Mouse (Mus musculus): ENCODE measurements around the gene Banf2. TPM values are rescaled to one million over a fixed set of nuclear protein-coding genes. Genes with fewer than 3 reads are reported as not detected.

The Banf2 gene
- polyA plus RNA-seq, 1 experiment from 2014 or later = not detected

DNA sequence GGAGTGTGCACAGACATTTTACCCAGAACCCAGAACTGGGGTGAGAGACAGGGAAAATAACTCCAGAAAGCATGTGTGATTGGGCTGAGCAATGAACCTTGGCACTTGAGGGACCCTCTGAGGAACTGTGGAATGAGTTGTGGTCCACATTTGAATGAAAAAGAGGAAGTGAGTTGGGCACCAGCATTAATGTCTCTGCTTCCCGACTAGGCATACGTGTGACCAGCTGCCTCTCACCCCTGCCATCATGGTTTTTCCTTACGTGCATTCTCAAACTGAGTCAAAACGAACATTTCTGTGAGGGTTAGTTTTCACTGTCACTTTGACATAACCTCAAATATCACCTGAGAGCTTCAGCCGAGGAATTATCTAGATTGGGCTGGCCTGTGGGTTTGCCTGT lies 79.8 kb downstream of the Banf2 start:
- Histone ChIP-seq H3K27me3 (no peaks in the 10 kb centered on the region), H3K36me3 (ENCODE audit: poor library complexity, severe bottlenecking) (no peaks in the 10 kb centered on the region), H3K4me1 (no peaks in the 10 kb centered on the region), H3K4me3 (no peak overlapping the region), H3K9me3 (replicated peaks) (no peaks in the 10 kb centered on the region), H3K9ac (no peak overlapping the region), H3K4me2 (no peak overlapping the region), H3K27ac (no peak overlapping the region)
- 90% methylated on average over 5 of the region's 5 CpGs for WGBS
- no peak for ATAC-seq

DNA sequence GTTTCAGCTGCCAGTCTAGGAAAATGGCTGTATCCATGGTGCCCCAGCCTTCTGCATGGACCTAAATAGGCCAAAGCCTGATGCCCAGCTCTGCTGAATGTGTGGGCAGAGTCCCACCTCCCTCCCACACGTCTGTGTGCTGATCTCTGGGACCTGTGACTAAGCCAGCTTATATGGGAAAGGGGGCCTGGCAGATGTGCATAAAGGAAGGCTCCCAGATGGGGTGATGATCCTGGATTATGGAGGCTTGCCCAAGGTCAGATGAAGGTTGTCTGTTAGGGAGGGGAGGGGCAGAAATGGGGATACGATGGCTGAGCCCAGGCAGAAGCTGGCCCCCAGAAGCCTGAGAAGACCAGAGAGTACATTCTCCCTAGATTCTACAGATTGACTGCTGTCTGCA lies 85.2 kb downstream of the Banf2 start:
- no peaks in the 10 kb centered on the region for H3K4me1 ChIP-seq
- H3K4me2 ChIP-seq = no peak overlapping the region
- WGBS = 74% methylated on average over 2 of the region's 2 CpGs
- no peak overlapping the region for H3K4me3 ChIP-seq
- H3K9ac ChIP-seq = no peak overlapping the region
- H3K27ac ChIP-seq = no peak overlapping the region
- no peaks in the 10 kb centered on the region for H3K9me3 ChIP-seq (replicated peaks)
- H3K36me3 ChIP-seq (ENCODE audit: poor library complexity, severe bottlenecking) = no peaks in the 10 kb centered on the region
- peaks cover 13% of the 10 kb centered on the region for H3K27me3 ChIP-seq
- no peak for ATAC-seq

DNA sequence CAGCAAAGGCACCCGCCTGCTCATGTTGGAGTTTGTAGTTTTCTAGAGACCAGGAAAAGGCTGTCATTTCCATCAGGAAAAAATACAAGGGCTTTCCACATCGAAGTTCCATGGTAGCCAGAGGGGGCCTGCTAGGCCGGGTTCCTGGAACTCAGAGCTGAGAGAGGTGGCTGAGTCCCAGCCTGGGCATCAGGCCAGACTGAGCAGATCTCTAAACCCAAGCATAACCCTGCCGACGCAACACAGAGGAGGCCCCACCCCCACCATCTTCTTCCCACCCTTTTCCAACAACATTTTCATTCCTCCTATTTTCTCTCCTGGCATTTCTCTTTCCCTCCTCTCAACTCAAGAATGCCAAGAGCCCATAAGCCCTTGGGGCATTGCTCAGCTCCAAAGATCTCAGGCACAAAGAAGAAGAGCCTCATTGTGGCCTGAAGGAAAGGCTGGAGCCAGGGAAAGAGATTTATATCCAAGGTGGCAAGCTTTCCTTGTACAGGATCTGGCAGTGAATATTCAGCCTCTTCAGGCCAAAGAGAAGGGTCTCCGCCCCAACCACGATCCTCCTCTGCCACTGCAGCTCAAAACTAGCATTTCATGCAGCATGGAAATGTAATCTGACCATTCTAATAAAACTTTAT lies 87.4 kb downstream of the Banf2 start:
- Histone ChIP-seq H3K4me2 (no peak overlapping the region), H3K9ac (no peak overlapping the region), H3K36me3 (ENCODE audit: poor library complexity, severe bottlenecking) (no peaks in the 10 kb centered on the region), H3K4me1 (no peaks in the 10 kb centered on the region), H3K9me3 (replicated peaks) (no peaks in the 10 kb centered on the region), H3K4me3 (no peak overlapping the region), H3K27ac (no peak overlapping the region), H3K27me3 (peaks cover 33% of the 10 kb centered on the region)
- WGBS = 77% methylated on average over 7 of the region's 7 CpGs
- ATAC-seq = no peak

DNA sequence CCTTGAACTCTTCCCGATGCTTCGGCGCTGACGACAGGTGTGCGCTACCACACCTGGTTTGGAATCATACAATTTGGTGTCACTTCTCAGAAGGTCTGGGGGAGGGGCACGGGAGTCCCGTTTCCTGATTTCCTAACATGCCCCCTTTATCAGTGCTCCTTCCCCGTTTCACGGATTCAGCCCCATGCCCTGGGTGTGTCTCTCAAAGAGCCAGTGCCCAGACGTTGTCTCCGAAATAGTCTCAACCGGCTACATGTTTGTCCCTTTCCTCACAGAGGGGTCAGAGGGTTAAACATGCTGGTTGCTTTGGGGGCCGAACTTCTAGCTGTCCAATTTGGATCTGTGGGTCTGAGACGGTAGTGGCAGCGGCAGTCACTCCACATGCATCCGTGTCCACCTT lies 89.2 kb downstream of the Banf2 start:
- WGBS = 94% methylated on average over 16 of the region's 16 CpGs
- no peak overlapping the region for H3K4me2 ChIP-seq

More for the DNA sequence above, 89.2 kb downstream of the Banf2 start:
- no peak overlapping the region for H3K9ac ChIP-seq
- no peaks in the 10 kb centered on the region for H3K4me1 ChIP-seq
- H3K4me3 ChIP-seq = no peak overlapping the region
- H3K9me3 ChIP-seq (replicated peaks) = no peaks in the 10 kb centered on the region
- H3K27ac ChIP-seq = no peak overlapping the region
- H3K36me3 ChIP-seq (ENCODE audit: poor library complexity, severe bottlenecking) = no peaks in the 10 kb centered on the region
- ATAC-seq = no peak
- peaks cover 48% of the 10 kb centered on the region for H3K27me3 ChIP-seq

Other genes with a start within 250 kb of the Banf2 start
- gene Bfsp1, start 169.9 kb upstream of the Banf2 start, polyA plus RNA-seq (2015; fragmentation: Nextera tagmentation; extraction: Ambion mirVana) = 0.53 and 0.57 TPM in 2 replicates
- 406 and 414 TPM in 2 replicates for gene Dstn, start 117.7 kb upstream of the Banf2 start, polyA plus RNA-seq (2015; fragmentation: Nextera tagmentation; extraction: Ambion mirVana)
- gene Rrbp1, start 21.8 kb upstream of the Banf2 start, polyA plus RNA-seq (2015; fragmentation: Nextera tagmentation; extraction: Ambion mirVana) = 23.9 and 27.7 TPM in 2 replicates
- 14.9 and 16.6 TPM in 2 replicates for gene Mgme1, start 237.6 kb downstream of the Banf2 start, polyA plus RNA-seq (2015; fragmentation: Nextera tagmentation; extraction: Ambion mirVana)
- gene Snx5, start 237.8 kb downstream of the Banf2 start, polyA plus RNA-seq (2015; fragmentation: Nextera tagmentation; extraction: Ambion mirVana) = 74.5 and 78.6 TPM in 2 replicates